Mouse (Mus musculus) liver, adult 2 months (tissue): ENCODE results near the gene Cipc.

Source experiments
- CTCF ChIP-seq: fragments of 200-500 bp; IDR thresholded peaks from 2 replicates; pipeline ENCODE4 v1.5.1; 2011; ENCODE audit warnings: low read depth, low read length, control low read depth
- POLR2A ChIP-seq: fragments of 200-500 bp; IDR thresholded peaks from 2 replicates; pipeline ENCODE4 v1.6.1; 2011; ENCODE audit warnings: low read length, control low read depth; ENCODE audit not compliant: insufficient read depth; ENCODE audit errors: extremely low read depth

GRCm38 (mm10) chr12:86938571-86938970 is 8.3 kb upstream of the Cipc start:
- no peak for TF ChIP-seq POLR2A
- TF ChIP-seq CTCF, result no peak
